Mouse (Mus musculus) E14TG2a.4 (cell line): Measurements from ENCODE around the gene Tyms.

ENCODE experiments used
- CTCF ChIP-seq: conservative IDR thresholded peaks from 2 replicates; pipeline ENCODE4 v1.5.1; 2014; ENCODE audit warnings: low read length
- NANOG ChIP-seq: IDR thresholded peaks from 2 replicates; pipeline ENCODE4 v1.6.1; 2014; ENCODE audit warnings: borderline replicate concordance, low read length, mixed read lengths
- POU5F1 ChIP-seq: IDR thresholded peaks from 2 replicates; pipeline ENCODE4 v1.6.1; 2014; ENCODE audit warnings: low read length, borderline replicate concordance

- TF ChIP-seq CTCF (no peak), NANOG (no peak), POU5F1 (no peak)
These were observed at the start of gene Tyms for GRCm38 (mm10) chr5:30072825-30073821.
